Mouse (Mus musculus): ENCODE data around the gene Cyb561. TPM values are rescaled to one million over a fixed set of nuclear protein-coding genes. Genes with fewer than 3 reads are reported as not detected.

Gene Cyb561
- total and polyA plus RNA-seq, 3 experiments: 32.8 to 43.9 TPM; not detected in 1

- no peaks in the 10 kb centered on the region for H3K79me2 ChIP-seq (ENCODE audit: control insufficient read depth, insufficient read depth, low read length, poor library complexity)
- no peaks in the 10 kb centered on the region for H3K4me1 ChIP-seq (ENCODE audit: control insufficient read depth in 1 of 2, insufficient read depth in 2 of 2, low read length in 2 of 2)
- H3K4me3 ChIP-seq (ENCODE audit: control insufficient read depth in 1 of 2, insufficient read depth in 1 of 2, low read depth in 2 of 2, low read length in 2 of 2): no peak overlapping the region
- H3K9me3 ChIP-seq (replicated peaks; ENCODE audit: insufficient read depth, low read length): no peaks in the 10 kb centered on the region
- H3K36me3 ChIP-seq (ENCODE audit: control insufficient read depth in 1 of 2, insufficient read depth in 2 of 2, low read length in 2 of 2): no peaks in the 10 kb centered on the region
- H3K27me3 ChIP-seq (ENCODE audit: control insufficient read depth in 1 of 2, insufficient read depth in 2 of 2, low read length in 2 of 2): no peaks in the 10 kb centered on the region
- DNase-seq (ENCODE audit: low read depth, low spot score): no peak
- no peak for TF ChIP-seq USF1 (IDR thresholded peaks at IDR 0.05; ENCODE audit: low read depth, low read length)
- no peak for TF ChIP-seq POLR2AphosphoS2 (IDR thresholded peaks at IDR 0.05; ENCODE audit: low read length)
- no peak for TF ChIP-seq EP300 (IDR thresholded peaks at IDR 0.05; ENCODE audit: low read depth in 1 of 2, low read length in 2 of 2)
- TF ChIP-seq TAL1 (IDR thresholded peaks at IDR 0.05; ENCODE audit: low read length): no peak
- H3K27ac ChIP-seq (ENCODE audit: control insufficient read depth, low read depth, low read length): no peak overlapping the region
- no peak overlapping the region for H3K9ac ChIP-seq (ENCODE audit: control insufficient read depth, low read depth, low read length, poor library complexity, severe bottlenecking)
These were observed 16.9 kb downstream of the Cyb561 start for GRCm38 (mm10) chr11:105936200-105936599.

- H3K27ac ChIP-seq (ENCODE audit: control insufficient read depth, low read depth, low read length): no peak overlapping the region
- no peak overlapping the region for H3K4me3 ChIP-seq (ENCODE audit: control insufficient read depth in 1 of 2, insufficient read depth in 1 of 2, low read depth in 2 of 2, low read length in 2 of 2)
- no peaks in the 10 kb centered on the region for H3K79me2 ChIP-seq (ENCODE audit: control insufficient read depth, insufficient read depth, low read length, poor library complexity)
- H3K36me3 ChIP-seq (ENCODE audit: control insufficient read depth in 1 of 2, insufficient read depth in 2 of 2, low read length in 2 of 2): no peaks in the 10 kb centered on the region
- H3K9ac ChIP-seq (ENCODE audit: control insufficient read depth, low read depth, low read length, poor library complexity, severe bottlenecking): no peak overlapping the region
- no peaks in the 10 kb centered on the region for H3K4me1 ChIP-seq (ENCODE audit: control insufficient read depth in 1 of 2, insufficient read depth in 2 of 2, low read length in 2 of 2)
- no peak for DNase-seq (ENCODE audit: low read depth, low spot score)
- H3K9me3 ChIP-seq (replicated peaks; ENCODE audit: insufficient read depth, low read length): no peaks in the 10 kb centered on the region
- no peaks in the 10 kb centered on the region for H3K27me3 ChIP-seq (ENCODE audit: control insufficient read depth in 1 of 2, insufficient read depth in 2 of 2, low read length in 2 of 2)
- no peak for TF ChIP-seq RCOR1 (IDR thresholded peaks at IDR 0.05; ENCODE audit: low read depth, low read length)
- TF ChIP-seq E2F4 (IDR thresholded peaks at IDR 0.05; ENCODE audit: borderline replicate concordance, low read depth, low read length): no peak
- no peak for TF ChIP-seq POLR2A (IDR thresholded peaks at IDR 0.05; ENCODE audit: control insufficient read depth in 1 of 2, insufficient read depth in 1 of 2, low read depth in 1 of 2, low read length in 2 of 2, poor library complexity in 1 of 2)
- no peak for TF ChIP-seq SIN3A (IDR thresholded peaks at IDR 0.05; ENCODE audit: low read length)
- no peak for TF ChIP-seq UBTF (IDR thresholded peaks at IDR 0.05; ENCODE audit: borderline replicate concordance, insufficient read depth, low read depth, low read length)
- TF ChIP-seq GATA1 (IDR thresholded peaks at IDR 0.05; ENCODE audit: low read depth, low read length): no peak
- no peak for TF ChIP-seq EP300 (IDR thresholded peaks at IDR 0.05; ENCODE audit: low read depth in 1 of 2, low read length in 2 of 2)
- TF ChIP-seq USF1 (IDR thresholded peaks at IDR 0.05; ENCODE audit: low read depth, low read length): no peak
These were observed 17.6 kb downstream of the Cyb561 start for GRCm38 (mm10) chr11:105935496-105935895.

- no peaks in the 10 kb centered on the region for H3K9me3 ChIP-seq (replicated peaks; ENCODE audit: insufficient read depth, low read length)
- H3K36me3 ChIP-seq (ENCODE audit: control insufficient read depth in 1 of 2, insufficient read depth in 2 of 2, low read length in 2 of 2): no peaks in the 10 kb centered on the region
- DNase-seq (ENCODE audit: low read depth, low spot score): no peak
- no peak overlapping the region for H3K9ac ChIP-seq (ENCODE audit: control insufficient read depth, low read depth, low read length, poor library complexity, severe bottlenecking)
- H3K4me1 ChIP-seq (ENCODE audit: control insufficient read depth in 1 of 2, insufficient read depth in 2 of 2, low read length in 2 of 2): no peaks in the 10 kb centered on the region
- no peak overlapping the region for H3K27ac ChIP-seq (ENCODE audit: control insufficient read depth, low read depth, low read length)
- TF ChIP-seq CTCF (IDR thresholded peaks at IDR 0.05 in 2 of 3, conservative IDR thresholded peaks at IDR 0.05 in 1 of 3; ENCODE audit: control insufficient read depth in 1 of 3, insufficient read depth in 1 of 3, low read depth in 2 of 3, low read length in 3 of 3, poor library complexity in 1 of 3, severe bottlenecking in 1 of 3): no peak
- no peak for TF ChIP-seq ZKSCAN1 (IDR thresholded peaks at IDR 0.05; ENCODE audit: low read depth, low read length)
- TF ChIP-seq TBP (IDR thresholded peaks at IDR 0.05; ENCODE audit: low read depth, low read length): no peak
- TF ChIP-seq ZC3H11A (IDR thresholded peaks at IDR 0.05; ENCODE audit: low read depth, low read length): no peak
- TF ChIP-seq HCFC1 (IDR thresholded peaks at IDR 0.05; ENCODE audit: low read depth, low read length): no peak
- TF ChIP-seq ELF1 (IDR thresholded peaks at IDR 0.05; ENCODE audit: low read depth, low read length): no peak
- no peak for TF ChIP-seq POLR2AphosphoS2 (IDR thresholded peaks at IDR 0.05; ENCODE audit: low read length)
- TF ChIP-seq MAZ (IDR thresholded peaks at IDR 0.05; ENCODE audit: low read depth, low read length): no peak
- no peak for TF ChIP-seq JUND (IDR thresholded peaks at IDR 0.05; ENCODE audit: low read depth, low read length)
- TF ChIP-seq MYB (IDR thresholded peaks at IDR 0.05; ENCODE audit: low read depth, low read length): no peak
- TF ChIP-seq POLR2AphosphoS5 (IDR thresholded peaks at IDR 0.05; ENCODE audit: borderline replicate concordance, low read depth, low read length): no peak
- TF ChIP-seq BHLHE40 (IDR thresholded peaks at IDR 0.05; ENCODE audit: borderline replicate concordance, low read depth, low read length): no peak
- TF ChIP-seq ZMIZ1 (IDR thresholded peaks at IDR 0.05; ENCODE audit: low read depth, low read length): no peak
- H3K4me3 ChIP-seq (ENCODE audit: control insufficient read depth in 1 of 2, insufficient read depth in 1 of 2, low read depth in 2 of 2, low read length in 2 of 2): no peak overlapping the region
- no peaks in the 10 kb centered on the region for H3K27me3 ChIP-seq (ENCODE audit: control insufficient read depth in 1 of 2, insufficient read depth in 2 of 2, low read length in 2 of 2)
- H3K79me2 ChIP-seq (ENCODE audit: control insufficient read depth, insufficient read depth, low read length, poor library complexity): no peaks in the 10 kb centered on the region
These were observed 18.3 kb downstream of the Cyb561 start for GRCm38 (mm10) chr11:105934816-105935215.
